Mouse (Mus musculus) erythroblast, embryonic 14.5 days (primary cell): ENCODE data around the gene D17Wsu92e.

Experiments
- GATA1 ChIP-seq: IDR thresholded peaks from 2 replicates; pipeline ENCODE4 v1.6.1; 2012; ENCODE audit warnings: low read length, inconsistent platforms, mixed read lengths
- TAL1 ChIP-seq: IDR thresholded peaks from 3 replicates; pipeline ENCODE4 v1.6.1; 2012; ENCODE audit warnings: low read length, inconsistent platforms, mixed read lengths

DNA sequence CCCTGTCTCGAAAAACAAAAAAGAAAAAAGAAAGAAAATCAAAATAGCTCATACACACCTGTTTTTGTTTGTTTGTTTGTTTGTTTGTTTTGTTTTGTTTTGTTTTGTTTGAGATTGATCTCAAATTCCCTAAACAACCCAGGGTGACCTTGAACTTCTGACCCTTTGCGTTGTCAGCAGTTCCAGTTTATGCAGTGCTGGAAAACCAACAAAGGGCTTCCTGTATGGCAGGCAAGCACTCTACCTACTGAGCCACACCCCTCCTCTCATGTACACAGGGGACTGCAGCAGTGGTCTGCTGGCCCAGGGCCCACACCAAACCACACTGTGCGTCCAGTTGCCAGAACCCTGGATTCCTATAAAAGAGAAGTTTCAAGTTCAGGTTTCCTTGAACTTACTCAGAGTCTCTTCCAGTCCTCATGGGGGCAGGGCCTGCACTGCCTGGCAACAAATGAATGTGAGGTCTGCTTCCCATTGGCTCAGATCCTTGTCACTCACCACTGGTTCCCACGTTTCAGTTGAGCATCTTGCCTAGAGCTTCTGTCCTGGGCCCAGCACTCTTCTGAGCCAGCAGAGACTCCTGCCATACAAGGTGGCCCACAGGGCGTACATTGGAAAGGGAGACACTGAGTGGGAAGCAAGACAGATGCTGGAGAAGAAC, 116.4 kb downstream of the D17Wsu92e start:
- TF ChIP-seq GATA1 (no peak), TAL1 (no peak)
